Mouse (Mus musculus): ENCODE results near the gene Pom121.

GRCm38 (mm10) chr5:135346430-135346829 is 47.9 kb downstream of the Pom121 start:
- TF ChIP-seq POLR2A (IDR thresholded peaks at IDR 0.05; ENCODE audit: low read depth, low read length) (no peak), CTCF (IDR thresholded peaks at IDR 0.05; ENCODE audit: extremely low read depth, insufficient read length, insufficient replicate concordance, low read depth, low read length) (no peak)

Measured in small intestine, adult 2 months (tissue).